Mouse (Mus musculus) right cerebral cortex, adult 18-20 months (tissue): ENCODE data around the gene Gfy.

Experiments used
- DNase-seq: peaks from one replicate; pipeline ENCODE4 v3.0.0; 2022; ENCODE audit warnings: mixed read lengths

Gene Gfy

DNA sequence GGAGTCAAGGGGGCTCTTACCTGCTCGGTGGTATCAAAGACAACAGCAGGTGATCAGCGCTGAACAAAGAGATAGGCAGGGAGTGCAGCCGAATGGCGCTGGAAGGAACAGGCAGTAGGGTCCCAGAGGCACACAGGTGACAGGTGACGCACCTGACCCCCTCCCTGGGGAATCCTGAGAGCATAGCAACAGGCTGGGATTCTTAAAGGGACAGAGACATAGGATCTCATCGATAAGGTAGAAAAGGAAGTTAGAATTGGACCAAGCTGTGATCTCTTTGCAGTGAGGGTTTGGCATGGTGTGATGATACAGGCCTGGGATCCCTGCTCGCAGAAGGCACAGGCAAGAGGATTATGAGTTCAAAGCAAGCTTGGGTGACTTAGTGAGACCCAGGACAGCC, at the start of gene Gfy:
Gene Gfy, minus strand, starts transcription at position 101 of the 400 bp plus-strand sequence.
- no peak for DNase-seq

GRCm38 (mm10) chr7:45229046-45229445, 49.7 kb upstream of the Gfy start:
- no peak for DNase-seq

DNA sequence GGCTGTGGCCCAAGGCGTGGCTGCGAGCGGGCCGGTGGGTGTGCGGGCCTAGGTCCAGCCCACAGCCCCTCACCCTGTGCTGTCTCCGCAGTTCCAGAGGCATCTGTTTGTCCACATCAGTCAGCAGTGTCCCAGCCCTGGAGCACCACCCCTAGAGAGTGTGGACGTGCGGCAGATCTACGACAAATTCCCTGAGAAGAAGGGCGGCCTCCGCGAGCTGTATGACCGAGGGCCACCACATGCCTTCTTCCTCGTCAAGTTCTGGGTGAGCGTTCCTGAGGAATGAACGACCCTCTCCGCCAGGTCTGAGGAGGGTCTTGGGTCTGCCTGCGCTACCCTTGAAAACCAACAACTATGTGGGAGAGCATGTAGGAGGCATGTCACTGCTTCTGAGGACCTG, 49.2 kb upstream of the Gfy start:
- no peak for DNase-seq

- no peak for DNase-seq
Measured at GRCm38 (mm10) chr7:45226421-45226820, 47.1 kb upstream of the Gfy start.

GRCm38 (mm10) chr7:45224826-45225225, 45.5 kb upstream of the Gfy start:
- no peak for DNase-seq

DNA sequence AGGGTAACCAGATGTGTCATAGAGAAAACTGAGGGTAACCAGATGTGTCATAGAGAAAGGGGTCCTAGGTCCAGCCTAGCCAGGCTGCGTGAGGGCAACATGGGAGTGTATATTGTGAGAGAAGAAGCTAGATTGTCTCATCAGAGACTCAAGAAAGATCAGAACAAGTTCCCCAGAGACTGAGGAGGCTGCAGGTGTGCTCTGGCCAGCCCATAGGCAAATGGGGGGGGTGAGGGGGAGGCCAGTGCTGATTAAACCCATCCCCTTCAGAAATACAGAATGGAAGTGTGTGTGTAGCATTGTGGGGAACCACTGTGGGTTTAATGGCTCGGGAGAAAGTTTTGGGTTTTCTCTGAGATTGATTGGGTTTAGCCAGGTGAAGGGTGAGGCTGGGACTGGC, 42.3 kb upstream of the Gfy start:
- DNase-seq = no peak

DNA sequence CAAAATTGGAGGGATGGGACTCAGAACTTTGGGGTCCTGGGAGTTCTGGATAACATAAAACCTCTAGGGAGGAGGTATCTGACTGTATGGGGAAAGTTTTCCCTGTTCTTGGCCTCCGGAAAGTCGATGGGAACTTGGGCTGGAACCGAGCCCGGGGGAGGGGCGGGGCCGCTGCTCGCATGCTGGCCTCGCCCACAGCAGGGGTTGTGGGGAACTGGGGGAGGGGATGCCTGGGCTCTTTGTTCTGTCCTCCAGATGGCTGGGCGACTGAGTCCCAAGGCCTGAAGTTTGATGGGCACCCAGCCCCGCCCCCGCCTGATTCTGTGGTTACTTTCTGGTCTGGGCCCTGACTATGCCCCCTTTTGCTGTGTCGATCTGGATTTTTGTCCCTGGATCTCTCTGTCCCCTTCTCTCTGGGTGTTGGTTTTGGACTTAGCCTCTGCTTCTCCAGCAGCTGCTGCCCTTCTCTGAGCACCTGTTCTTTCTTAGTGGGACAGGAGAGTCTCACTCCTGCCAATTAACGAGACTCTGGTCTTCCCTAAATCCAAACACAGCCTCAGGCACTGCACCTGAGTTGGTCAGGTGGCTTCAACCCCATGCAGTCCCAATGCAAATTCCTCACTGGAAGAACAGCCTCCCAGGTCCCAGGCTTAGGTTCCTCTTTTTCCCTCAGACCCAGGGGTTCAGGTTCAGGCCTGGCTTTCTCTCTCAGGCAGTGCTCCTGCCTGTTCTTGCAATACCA, 37.2 kb upstream of the Gfy start:
- no peak for DNase-seq

DNA sequence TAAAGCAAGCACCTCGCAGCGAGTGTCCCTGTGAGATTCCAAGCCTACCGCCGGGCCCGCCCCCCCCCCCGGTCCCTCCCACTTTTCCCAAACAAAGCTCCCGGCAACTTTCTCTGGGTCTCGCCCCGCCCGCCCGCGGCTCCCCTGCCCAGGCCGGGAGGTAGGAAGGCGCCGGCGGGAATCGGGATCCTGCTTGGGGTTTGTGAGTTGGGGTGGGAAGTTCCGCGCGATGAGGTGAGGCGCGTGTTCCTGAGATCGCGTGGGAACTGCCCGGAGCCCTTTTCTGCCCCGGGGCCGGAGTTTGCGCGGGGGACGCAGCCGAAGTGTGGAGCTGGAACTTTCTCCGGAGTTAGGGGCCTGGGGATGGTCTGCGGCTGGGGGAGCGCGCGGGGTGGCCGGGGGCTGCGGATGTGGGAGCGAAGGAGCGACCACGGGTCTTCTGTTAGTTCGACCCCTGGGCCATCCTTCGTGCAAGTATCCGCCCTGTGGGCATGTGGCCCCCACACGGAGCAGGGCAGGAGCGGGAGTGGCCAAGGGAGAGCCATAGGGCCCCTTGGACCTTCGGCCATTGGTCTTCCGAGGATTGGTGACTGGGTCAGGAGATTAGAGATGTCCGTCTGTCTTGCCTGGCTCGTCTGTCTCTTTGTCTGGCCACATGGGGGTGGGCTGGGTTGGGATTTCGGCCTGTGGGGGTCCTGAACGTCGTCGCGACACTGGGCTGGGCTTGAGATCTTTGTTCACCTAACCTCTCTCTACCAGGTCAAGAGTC, 36.5 kb upstream of the Gfy start, which contains the start of gene Tead2:
Gene Tead2, plus strand, starts transcription at position 81 of the 769 bp plus-strand sequence.
- no peak for DNase-seq

DNA sequence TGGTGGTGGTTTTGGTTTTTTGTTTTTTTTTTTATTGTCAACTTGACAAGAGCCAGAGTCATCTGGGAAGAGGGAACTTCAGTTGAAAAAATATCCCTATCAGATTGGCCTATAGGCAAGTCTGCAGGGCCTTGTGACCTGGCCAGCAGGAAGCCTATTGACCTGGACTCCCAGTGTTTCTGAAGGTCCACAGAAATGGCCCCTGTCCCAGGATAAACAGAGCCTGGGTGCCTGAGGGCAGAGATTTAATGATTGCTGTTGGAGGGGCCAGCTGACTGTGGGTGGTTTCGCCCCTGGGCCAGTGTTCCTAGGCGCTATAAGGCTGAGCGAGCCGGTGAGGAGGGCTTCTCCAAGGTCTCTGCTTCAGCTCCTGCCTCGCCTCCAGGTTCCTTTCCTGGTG, 34.3 kb upstream of the Gfy start:
- DNase-seq = no peak

DNA sequence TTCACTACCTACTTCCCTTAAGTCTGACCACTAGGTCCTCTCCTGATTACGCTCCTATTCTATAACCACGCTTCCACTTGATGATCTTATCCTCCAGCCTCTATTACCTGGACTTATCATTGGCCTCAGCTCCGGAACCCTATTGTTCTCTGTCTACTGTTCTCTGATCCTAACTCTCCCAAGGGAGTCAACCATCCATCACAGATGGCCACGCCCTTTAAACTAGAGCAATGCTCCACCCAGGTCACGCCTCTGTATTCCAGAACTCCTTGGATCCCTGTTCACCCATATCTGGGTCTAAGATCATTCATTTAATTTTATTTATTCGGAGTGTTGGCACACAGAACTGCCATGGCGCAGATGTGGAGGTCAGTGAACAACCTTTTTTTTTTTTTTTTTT, 33.0 kb upstream of the Gfy start:
- DNase-seq = no peak

DNA sequence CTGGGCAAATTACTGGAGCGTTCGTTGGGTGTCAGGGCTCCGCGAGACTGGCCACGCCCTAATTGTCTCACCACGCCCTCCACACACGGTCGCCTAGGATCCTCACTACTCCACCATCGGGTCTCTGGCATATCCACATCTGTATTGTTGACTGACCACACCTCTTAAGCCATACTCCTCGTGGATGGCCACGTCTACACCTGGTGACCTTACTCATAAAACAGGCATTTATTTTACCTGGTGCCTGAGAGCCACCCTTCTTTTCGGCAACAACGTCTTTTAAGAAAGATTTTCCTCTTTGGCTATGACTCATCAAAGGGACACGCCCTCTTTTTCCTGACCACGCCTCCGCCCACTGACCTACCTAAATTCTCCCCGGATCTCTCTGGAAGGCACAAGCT, 32.5 kb upstream of the Gfy start, which contains the start of gene Dkkl1:
Gene Dkkl1, minus strand, starts transcription at position 297 of the 401 bp plus-strand sequence.
- no peak for DNase-seq

DNA sequence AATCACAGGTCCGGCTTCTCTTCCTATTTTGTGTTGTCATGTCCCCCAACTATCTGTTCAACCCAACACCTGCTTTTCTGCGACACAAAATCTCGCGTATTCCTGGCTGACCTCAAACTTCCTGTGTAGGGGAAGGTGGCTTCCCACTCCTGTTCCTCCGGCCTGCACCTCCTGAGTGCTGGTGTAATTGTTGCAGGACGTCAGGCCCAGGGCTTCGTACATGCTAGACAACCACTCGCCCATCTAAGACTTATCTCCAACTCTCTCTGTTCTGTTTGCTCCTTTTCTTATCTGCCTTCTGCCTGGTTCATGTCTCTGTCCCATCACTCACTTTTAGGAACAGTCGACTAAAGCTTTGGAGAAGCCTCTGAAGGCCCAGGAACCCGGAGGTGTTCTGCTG, 31.7 kb upstream of the Gfy start:
- no peak for DNase-seq

DNA sequence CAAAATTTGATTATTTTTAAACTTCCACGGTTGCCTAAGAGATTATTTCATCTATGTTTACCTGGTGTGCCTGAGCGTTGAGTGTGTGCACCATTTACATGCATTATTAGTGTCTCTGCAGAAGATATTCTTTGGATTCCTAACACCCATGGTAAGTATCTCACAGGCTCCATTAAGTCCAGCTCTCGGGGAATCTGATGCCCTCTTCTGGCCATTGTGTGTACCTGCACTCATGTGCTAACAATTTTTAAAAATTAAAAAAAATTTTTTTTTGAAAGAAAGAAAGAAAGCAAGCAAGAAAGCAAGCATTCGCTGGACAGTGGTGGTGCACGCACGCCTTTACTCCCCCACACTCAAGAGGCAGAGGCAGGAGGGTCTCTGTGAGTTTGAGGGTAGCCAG, 28.9 kb upstream of the Gfy start:
- no peak for DNase-seq

GRCm38 (mm10) chr7:45204380-45205143, 25.2 kb upstream of the Gfy start, which contains the start of gene Ccdc155:
TSS of gene Ccdc155 (minus strand) at chr7:45204892.
- DNase-seq = peak; percentile 94

GRCm38 (mm10) chr7:45202654-45203053, 23.3 kb upstream of the Gfy start:
- DNase-seq = peak; percentile 34

DNA sequence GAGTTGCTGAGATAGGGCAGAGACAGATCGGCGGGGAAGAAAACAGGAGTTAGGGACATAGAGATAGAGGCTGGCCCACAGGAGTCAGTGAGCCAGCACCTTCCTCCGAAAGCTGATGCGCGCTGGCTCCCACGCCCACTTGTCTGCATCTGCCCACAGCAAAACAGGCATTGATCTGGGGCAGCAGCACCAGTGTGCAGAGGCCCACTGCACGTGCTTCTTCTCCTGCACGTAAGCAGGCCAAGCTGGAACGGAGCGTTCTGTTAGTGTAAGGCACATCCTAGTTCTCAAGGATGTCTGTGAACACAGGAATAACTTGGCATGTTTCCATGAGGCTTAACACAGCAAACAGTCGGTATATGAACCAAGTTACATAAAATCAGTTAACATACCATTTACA, 19.6 kb upstream of the Gfy start:
- peak; percentile 78 for DNase-seq

- peak; percentile 78 for DNase-seq
Measured at GRCm38 (mm10) chr7:45198435-45198834, 19.1 kb upstream of the Gfy start.

- DNase-seq = peak; percentile 59
Measured at GRCm38 (mm10) chr7:45196994-45197393, 17.6 kb upstream of the Gfy start.

- no peak for DNase-seq
Measured at GRCm38 (mm10) chr7:45196176-45196535, 16.8 kb upstream of the Gfy start.

DNA sequence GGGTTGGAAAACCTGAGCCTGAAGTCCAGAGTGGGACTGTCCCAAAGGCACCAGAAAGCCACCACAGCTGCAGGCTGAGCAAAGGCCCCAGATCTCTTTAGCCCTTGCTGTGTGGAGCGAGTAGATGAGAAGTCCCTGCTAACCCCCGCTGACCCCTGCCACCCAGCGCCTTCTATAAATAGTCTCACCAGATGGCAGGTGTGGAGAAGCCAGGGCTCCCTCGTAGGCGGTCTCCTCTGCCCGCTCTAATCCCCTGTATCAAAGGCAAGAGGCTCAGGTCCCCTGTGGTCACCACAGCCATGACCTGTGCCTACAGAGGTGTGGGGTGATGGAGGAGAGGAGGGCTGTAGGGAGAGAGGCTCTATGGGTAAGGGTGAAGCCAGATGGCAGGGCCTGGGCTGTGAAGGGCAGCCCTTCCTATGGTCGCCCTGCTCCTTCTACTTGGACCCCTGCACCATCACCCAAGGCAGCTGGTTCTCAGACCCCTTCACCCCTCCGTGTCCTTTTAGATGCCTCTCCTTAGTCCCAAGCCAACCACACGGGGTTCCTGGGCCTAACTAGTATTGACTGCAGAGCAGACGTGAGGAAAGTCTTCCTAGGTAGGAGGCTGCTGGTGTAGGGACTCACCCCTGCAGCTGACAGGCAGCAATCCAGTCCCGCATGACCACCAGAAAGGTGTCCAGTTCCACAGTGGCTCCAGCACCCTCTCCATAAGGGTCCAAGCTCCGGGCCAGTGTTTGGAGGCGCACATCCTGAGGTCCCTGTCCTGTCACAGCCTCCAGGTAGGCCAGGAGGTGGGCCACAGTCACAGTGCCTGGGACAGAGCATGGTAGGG, 16.2 kb upstream of the Gfy start:
- DNase-seq = no peak

DNA sequence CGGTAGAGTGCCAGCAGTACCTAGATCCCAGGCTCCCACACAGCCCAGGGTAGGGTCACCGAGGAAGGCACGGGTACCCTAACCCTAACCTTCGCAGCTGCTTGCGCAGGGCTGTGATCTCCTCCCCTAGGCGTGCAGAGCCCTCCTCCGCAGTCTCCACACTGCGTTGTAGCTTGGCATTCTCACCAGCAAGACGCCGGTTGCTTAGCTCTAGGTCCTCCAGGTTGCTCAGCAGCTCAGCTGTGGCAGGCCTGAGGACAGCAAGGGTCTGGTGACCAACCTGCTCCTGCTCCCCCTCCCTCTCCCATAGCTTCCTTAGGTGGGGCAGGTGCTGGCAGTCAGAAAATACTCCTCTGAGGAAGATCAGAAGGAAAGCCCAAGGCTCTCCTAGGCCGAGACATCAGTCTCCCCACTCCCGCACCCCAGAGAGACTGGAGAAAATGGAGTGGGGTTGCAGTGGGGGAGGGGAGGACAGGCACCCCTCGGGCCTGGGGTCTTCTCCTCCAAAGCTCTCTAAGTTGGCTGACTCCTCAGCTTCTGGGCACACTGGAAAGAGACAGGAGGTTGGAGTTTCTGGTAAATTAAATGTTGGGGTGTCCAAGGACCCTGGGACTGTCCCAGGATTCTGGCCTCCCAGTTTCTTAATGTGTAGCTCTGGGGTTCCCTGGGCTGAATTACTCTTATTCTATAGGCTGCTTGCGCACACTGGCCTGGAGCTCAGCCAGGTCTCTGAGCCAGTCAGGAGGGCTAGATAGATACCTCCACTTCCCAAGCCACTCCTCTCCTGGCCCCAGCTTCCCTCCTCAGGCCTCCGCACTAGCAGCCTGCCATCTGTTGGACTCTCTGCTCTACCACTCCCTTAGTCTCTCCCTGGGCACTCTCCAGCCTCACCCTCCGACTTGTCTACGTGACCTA, 14.8 kb upstream of the Gfy start:
- DNase-seq = no peak
